Mouse (Mus musculus): ENCODE data around the gene AF366264.
"Not testable (repeated sequence)": the region's sequence is repeated elsewhere in the genome, so short reads cannot be mapped to it uniquely, and the experiment has no call there.

AF366264 gene

GRCm38 (mm10) chr8:13838289-13838688, at the start of gene AF366264:
Gene AF366264 (minus strand): TSS chr8:13838389.
- not testable (repeated sequence) for DNase-seq (ENCODE audit: low spot score in 2 of 2)

DNA sequence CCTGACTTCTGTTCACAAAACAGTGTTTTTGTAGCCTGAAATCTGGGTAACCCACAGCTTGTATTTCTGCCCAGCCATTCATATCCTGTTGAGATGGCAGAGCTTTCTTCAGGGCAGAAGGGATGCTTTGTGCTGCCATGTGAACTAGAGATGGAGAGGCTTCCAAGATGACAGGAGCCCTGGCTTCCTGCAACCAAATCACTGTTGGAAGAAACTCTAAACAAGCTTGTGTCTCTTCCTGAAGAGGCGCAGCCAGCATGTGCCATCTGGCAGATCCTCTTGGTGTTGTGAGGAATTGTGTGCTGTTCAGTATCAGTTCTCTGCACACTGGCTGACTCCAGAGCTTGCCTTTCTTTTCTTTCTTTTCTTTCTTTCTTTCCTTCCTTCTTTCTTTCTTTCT, 5.1 kb upstream of the AF366264 start:
- not testable (repeated sequence) for DNase-seq (ENCODE audit: low spot score in 2 of 2)

DNA sequence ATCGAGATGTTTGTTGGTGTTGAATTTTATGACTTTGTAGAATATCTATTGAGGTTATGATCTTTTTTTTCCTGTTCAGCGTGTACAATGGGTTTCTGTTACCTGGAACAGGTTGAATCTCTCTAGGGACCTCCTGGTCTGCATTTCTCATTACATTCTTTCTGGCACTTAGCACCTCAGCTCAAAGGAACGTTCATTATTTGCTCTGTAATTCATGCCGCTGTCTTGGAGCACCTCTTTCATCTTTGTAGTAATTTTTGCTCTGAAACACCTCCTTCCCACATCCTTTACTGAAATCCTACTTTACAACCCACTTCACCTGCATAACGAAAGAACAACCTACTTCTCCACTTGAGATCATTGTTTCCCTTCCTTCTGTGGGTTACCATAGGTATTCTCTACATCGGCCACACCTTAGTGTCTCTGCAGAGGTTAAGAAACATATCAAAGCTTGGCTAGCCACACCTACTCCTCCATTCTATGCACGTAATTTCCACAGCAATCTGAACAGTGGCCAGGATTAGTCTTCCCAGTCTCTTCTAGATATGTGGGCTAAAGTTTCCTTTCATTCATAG, 9.5 kb downstream of the AF366264 start:
- DNase-seq (ENCODE audit: low spot score in 2 of 2), result no peak

DNA sequence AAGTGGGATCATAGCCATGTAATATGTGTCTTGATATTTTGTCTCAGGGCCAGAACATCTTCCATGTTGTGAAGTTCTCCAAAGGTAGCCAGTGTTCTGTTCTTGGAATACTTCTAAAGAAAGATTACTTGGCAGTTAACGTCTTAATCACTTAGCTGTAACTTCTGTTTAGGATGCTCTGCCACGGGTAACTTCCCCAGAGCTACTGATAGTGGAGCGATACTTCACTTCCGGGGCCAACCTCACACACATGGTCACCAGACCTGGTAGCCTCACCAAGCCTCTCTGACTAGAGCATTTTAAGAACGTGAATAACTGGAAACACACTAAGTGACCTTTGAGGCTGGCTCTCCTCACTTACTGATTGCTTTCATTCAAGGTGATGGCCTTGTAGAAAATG, 38.6 kb downstream of the AF366264 start:
- DNase-seq (ENCODE audit: low spot score in 2 of 2), result no peak

GRCm38 (mm10) chr8:13797676-13798075, 40.5 kb downstream of the AF366264 start:
- DNase-seq (ENCODE audit: low spot score in 2 of 2), result no peak

DNA sequence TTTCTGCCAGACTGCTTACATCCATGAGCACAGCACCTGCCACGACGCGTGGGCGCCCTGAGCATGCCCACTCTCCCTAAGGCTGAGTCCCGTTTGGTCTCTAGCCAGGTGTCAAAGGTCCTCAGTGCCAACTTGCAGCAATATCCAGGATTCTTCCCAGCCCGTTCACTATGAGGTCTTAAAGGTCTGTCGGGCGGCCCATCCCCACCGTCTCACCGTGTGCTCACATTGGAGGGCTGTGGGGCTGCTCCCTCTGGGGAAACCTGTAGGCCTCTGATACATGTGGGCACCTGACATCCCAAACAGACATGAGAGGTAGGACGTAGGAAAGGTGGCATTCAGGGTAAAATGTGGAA, 44.5 kb downstream of the AF366264 start:
- no peak for DNase-seq (ENCODE audit: low spot score in 2 of 2)

- no peak for DNase-seq (ENCODE audit: low spot score in 2 of 2)
Measured at GRCm38 (mm10) chr8:13793097-13793745, 45.0 kb downstream of the AF366264 start.

DNA sequence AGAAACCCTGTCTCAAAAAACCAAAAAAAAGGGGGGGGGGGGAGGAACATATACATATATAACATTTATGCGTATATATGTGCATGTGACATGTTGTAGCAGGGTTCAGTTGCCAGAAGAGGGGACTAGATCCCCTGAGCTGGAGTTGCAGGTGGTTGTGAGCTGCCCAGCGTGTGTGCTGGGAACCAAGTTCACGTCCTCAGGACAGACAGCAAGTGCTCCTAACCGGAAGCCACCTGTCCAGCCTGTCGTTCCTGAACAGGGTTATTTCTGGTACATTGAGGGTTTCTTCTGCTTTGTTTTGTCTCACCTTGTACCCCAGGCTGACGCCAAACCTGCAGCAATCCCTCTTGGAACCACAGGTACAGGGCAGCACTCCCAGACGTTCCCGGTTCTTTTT, 48.6 kb downstream of the AF366264 start:
- DNase-seq (ENCODE audit: low spot score in 2 of 2), result no peak

GRCm38 (mm10) chr8:13785764-13786299, 52.4 kb downstream of the AF366264 start:
- DNase-seq (ENCODE audit: low spot score in 2 of 2), result peak; percentile 94 to 95

DNA sequence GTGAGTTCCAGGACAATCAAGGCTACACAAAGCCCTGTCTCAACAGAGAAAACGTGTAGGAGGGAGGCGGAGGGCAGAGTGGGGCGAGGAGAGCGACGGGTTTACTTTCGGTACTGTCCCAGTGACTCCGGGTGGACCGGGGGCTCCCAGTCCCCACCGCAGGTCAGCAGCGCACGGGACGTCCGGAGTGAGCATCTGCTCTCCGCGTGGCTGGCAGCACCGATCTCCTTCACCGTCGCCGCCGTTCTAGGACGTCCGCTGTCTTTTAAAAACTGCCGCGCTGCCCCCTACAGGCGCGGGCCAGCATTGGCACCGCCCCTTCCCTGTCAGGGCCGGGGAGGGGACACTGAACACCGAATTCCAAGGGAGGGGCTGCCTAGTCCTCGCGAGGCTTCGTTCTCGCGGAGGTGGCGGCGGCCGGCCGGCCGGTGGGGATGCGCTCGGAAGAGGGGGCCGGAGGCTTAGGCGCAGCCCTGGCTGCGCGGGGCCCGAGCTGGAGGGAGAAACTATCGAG, 52.9 kb downstream of the AF366264 start, which contains the start of gene Upf3a:
Gene Upf3a (plus strand): TSS at position 366 of the 514 bp plus-strand sequence.
- peak; percentile 85 to 87 for DNase-seq (ENCODE audit: low spot score in 2 of 2)

Data from right cerebral cortex, adult 2 months (tissue).